Mouse (Mus musculus) kidney, postnatal 4 days (tissue): ENCODE data around the gene Atxn7l2.
"Not testable (repeated sequence)": the region's sequence is repeated elsewhere in the genome, so short reads cannot be mapped to it uniquely, and the experiment has no call there.

Experiments
- DNase-seq, 2 experiments: peaks; one replicate each; pipeline ENCODE4 v3.0.0; 2021; ENCODE audit warnings: mixed read lengths in 2 of 2

Gene Atxn7l2

DNA sequence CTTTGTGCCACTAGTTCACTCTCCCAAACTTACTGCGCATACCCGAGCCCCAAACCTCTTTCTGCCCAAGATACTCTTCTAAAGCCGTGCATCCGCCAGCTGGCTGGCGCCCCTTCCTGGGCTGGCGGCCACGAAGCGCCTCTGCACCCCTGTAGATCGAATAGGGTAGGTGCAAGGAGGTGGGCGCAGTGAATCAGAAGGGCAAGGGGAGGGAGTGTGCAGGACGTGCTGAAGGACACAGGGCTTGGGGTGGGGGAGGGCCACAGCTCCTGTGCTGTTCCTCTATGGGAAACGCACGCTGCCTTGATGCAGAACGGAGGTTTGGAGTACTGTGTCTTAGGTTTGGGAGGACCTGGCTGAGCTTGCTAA is at the start of gene Atxn7l2:
Atxn7l2 (minus strand) TSS at position 164 of the 369 bp plus-strand sequence.
- peak; percentile 63 to 78 for DNase-seq

DNA sequence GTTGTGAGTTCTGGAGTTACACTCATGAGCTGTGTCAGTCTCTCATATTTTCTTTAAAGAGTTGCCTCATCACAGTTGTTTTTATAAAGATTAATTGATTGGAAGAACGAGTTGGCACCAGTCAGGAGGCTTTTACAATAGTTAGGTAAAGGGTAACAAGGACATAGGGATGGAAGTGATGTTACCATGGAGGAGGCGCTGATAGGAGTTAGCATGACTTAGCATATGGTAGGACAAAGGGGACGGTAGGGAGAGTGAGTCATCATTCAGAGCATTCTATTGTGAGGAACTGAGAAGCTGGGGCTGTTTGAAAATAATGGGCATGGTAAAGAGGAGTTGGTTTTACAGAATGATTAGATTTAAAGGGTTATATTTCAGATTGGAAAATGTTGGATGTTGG is 48.6 kb upstream of the Atxn7l2 start:
- DNase-seq: no peak

DNA sequence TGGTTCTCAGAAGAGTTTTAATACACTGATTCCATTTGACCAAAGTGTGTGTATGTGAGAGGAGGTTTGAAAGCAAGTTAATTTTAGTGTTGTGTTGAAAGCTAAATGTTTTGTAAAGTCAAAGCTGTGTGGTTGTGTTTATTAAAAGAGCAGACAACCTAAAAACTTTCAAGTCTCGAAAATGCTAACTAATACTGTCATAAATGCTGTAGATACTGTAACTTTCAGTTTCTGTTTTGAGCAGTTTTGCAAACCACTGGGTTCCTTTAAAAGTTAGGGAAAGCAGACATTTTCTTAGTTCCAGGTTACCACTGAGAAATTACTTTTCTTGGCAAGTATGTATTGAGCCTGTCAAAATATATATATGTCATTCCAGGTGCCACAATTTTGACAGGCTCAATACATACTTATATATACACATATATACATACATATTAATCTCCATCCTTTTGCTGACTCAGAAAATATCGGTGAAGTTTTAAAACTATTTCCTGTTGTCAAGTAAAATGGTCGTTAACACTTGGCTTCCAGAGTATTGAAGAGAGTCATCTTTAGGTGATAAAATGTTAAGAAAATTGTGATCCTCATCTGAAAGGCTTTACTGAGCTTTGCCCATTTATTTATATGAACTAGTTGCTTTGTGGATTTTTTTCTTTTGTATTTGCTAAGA is 47.2 kb upstream of the Atxn7l2 start:
- DNase-seq: no peak

DNA sequence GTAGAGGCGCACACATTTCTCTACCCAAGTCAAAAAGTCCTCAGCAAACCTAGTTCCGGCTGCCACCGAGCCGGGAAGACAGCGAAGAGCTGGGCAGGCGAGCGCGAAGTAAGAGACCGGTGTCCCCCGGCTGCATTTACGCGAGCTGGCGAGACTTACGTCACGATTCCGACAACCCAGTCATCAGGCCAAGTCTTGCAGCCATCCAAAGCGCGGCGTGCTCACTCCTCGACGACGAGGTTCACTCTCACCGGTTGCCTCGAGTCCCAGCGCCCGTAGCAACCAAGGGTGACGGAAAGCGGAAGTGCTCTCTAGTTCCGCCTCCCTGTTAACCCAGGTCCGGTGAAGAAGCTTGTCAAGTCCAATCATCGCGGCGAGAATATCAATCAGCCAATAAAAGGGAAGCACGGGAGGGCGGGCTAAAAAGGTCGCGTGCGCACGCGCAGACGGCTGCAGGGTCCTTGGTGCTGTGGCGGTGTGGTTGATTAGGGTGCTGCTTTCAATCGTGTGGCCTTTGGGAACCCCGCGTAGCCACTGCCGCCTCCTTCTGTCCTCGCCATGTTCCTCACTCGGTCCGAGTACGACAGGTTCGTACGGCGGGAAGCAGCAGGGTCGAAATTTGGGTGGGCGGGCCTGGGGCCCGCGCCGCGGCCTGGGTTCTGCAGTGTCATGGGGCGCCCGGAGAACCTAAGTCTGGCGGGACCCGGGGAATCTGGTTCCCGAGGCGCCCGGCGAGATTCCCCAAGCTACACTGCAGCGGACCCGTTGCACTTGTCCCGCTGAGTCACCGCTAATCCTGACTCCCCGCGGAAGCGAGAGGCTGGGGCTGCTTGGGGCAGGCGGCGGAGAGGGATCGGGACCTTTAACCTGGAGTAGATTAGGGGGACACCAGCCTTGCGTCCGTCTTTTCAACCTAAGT is 46.2 kb upstream of the Atxn7l2 start, which contains the start of gene Psma5:
Psma5 (plus strand) TSS at position 208 of the 919 bp plus-strand sequence.
- DNase-seq: peak; percentile 96 to 97

DNA sequence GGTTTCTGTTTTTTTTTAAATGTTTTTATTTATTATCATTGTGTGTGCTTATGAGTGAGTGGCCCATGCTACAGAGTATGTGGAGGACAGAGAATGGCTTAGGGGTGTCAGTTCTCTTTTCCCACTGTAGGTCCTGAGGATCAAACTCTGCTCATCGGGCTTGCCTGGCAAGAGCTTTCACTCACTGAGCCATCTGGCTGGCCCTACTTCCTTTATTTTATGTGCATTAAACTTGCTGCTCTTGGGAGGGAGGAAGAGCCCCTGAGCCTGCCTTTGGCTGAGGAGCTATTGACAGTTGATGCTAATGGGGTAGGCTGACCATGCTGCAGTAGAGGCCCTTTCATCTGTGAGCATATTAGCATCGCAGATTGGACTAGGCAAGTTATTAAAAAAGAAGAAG is 36.1 kb upstream of the Atxn7l2 start:
- DNase-seq: no peak

DNA sequence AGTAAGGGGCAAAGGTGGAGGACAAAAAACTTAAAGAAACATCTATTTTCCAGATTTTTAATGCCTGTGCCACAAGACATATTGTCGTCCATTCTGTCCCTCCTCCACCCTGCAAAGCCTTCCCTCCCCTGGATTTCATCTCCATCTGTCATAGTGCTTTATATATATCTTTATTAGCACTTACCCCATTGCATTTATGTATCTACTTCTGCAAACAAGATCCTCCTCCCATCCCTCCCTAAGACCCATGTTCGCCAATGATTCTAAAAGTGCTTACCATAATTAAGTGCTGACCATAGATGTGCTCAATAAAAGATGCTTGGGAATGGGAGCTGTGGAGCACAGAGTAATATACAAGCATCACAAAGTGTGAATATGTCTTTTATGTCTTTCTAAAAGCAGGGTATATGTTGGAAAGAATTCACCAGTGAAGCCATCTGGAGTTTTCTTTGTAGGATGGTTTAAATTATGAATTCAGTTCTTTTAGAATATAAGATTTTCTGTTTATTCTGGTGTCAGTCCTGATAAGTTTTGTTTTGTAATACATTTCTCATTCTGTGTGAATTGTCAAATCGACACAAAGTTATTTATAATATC is 30.6 kb upstream of the Atxn7l2 start:
- no peak for DNase-seq

DNA sequence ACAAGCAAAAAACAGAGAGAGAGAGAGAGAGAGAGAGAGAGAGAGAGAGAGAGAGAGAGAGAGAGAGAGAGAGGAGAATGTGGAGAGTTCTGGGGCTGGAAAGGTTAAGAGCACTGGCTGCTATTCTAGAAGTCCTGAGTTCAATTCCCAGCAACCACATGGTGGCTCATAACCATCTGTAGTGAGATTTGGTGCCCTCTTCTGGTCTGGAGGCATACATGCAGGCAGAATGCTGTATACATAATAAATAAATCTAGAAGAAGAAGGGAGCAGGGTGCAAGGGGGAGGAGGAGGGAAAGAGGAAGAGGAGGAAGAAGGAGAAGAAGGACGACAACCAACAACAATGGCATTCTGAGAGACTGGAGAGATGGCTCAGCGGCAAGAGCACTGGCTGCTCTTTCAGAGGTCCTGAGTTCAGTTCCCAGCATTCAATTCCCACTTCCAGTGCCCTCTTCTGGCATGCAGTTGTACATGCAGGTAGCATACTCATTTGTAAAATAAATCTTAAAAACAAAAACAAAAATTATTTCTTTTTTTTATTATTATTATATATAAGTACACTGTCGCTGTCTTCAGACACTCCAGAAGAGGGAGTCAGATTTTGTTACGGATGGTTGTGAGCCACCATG is 26.9 kb upstream of the Atxn7l2 start:
- not testable (repeated sequence) for DNase-seq

DNA sequence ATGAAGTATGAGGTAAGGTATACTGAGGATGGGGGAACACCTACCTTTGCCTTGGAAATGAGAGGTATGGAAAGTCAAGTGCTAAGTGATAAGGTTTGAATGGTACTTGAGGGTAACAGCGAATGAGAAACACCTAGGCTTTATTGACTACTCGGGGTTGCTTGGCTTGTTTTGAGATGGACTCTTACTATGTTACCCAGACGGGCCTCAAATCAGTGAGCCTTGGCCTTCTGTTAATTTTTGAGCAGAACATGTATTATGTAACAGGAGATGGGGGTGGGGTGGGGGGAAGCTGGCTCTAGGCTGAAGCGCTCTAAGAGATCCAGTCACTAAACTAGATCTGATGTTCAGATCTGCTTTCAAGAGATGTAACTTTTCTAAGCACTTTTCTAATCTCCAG is 20.9 kb upstream of the Atxn7l2 start:
- DNase-seq: no peak

DNA sequence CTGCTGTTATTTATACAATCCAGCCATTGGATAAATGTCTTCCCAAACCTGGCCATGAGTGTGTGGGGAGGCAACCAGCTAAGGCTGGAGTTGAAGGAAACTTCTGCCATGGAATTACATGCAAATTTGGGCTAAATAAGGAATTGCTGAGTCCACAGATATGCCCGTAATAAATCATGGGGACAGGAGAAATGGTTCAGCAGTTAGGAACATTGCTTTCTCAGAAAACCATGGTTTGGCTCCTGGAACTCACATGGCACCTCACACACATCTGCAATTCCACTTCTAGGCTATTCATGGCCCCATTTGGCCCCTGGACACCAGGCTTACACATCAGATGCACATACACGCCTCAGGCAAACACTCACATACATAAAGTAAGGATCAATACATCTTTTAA is 16.8 kb upstream of the Atxn7l2 start:
- DNase-seq: no peak

DNA sequence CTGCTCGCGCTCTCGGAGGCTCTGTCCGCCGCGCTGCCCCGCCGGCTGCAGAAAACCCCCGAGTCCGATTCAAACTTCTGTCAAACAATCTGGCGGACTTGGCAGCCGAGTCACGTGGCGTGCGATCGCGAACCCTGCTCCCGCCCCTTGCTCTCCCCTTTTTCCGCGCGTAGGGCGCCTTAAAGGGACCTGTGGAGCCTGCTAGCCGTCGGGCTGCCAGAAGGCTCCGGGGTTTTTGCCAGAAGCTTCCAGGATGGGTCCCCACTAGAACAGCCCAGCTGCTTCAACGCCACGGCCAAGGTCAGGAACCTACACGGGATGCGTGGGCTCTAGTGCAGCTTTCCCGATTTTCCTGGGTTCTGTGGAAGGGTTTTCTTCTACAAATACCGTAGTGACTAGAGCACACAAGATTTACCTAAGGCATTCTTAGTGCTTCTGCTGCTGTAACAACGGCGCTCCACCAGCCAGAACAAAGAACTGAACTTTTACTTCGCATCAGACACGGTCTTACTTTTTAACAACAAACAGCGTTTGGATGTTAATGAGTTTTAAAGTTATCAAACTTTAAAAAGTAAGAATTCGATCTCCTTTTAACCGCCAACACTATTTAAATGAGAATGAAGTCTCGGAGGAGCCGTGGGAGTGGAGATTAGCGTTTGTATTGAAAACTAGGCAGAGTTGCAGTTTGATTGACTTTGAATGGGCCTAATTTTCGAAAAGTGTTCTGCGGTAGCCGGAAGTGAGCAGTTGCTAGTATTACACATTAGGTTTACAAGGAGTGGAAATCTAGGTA is 16.0 kb upstream of the Atxn7l2 start, which contains the start of gene Sypl2:
Sypl2 (minus strand) TSS at position 91 of the 793 bp plus-strand sequence.
- peak; percentile 72 to 82 for DNase-seq

DNA sequence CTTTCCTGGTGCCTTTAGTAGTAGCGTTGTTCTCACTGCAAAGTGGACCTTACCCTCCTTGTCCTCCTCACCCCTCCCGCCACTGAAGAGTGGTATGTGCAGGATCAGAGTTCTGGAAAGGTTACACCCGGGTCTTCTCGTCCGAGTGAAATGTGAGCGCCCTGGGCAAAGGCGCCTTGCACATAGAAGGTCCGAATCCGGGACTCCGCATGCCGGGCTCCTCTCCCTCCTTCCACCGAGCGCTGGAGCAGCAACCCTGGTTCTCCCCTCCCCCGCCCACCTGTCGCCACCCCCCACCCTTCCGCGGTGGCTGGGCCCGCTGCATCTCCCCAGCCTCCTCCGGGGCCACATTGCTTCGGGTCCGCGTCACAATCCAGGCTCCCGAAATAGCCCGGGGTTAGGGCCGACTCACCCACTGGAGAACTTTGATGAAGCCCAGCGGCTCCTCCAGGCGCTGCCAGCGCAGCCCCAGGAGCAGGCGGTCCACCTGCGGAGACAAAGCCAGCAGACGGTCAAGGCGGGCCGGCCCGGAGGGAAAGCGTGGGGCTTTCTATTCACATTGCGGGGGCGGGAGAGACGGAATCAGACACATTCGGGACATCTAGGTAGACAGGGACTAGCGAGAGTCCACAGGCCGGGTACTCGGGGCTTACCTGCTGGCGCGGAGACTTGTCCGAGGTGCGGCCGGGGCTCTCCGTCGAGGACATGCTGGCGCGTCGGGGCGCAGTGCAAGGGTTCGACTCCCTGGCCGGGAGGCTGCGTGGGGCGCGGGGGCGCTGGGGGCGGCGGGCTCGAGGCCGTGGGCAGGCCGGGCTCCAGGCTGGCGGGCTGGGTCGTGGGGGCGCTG is 15.2 kb upstream of the Atxn7l2 start:
- peak; percentile 45 to 67 for DNase-seq

DNA sequence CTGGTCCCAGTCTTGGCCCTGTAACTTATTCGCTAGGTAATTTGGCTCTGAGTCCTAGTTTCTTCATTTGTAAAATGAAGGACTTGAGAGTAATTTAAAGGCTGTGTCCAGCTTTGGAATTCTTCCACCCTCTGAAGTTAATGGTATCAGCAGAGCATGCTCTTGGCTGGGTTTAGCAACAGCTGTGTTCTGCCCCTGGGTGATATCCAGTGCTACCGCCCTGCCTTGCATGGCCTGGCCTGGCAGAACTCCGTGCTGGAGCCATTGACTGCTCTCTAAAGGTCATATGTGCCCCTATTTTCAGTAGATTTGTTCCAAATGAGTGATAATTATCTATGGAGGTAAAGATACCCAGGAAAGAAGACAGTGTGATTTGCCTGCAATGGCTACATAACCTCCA is 9.9 kb upstream of the Atxn7l2 start:
- DNase-seq: no peak

DNA sequence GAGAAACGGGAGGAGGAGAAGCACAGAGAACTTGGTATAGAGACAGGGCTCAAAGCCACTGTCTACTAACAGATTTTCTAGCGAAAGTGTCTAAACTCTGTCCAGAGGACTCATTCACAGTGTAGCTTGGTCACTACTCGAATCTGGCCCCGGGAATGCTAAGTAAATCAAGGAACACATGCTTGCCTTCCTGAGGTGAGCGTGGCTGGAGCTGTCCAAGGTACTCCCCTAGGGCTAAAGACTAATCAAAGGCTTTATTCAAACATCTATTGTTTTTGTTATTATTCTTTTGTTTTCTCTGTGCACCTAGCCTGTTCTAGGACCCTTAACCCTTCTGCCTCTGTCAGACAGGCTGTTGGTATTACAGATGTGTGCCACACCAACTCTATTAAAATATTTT is 4.0 kb upstream of the Atxn7l2 start:
- peak; percentile 63 to 67 for DNase-seq

DNA sequence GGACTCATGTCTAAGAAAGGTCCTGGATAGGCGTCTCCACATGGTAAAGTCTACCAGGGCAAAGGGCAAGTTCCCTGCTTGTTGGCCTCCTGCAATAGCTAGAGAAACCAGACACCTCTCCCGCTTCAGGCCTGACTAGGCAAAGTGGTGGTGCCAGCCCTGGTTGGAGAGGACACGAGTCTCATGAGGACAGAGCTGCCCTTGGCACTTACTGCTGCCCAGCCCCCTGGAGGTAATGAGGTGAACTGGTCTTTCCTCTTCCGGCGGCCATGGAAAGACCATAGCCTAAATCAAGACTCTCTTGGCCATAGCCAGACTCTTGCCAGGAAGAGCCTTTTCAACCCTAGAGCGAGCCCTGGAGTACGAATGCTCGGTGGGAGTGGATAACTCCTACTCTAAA is 1.7 kb upstream of the Atxn7l2 start:
- DNase-seq: peak in 1 of 2 experiments; percentile 43

DNA sequence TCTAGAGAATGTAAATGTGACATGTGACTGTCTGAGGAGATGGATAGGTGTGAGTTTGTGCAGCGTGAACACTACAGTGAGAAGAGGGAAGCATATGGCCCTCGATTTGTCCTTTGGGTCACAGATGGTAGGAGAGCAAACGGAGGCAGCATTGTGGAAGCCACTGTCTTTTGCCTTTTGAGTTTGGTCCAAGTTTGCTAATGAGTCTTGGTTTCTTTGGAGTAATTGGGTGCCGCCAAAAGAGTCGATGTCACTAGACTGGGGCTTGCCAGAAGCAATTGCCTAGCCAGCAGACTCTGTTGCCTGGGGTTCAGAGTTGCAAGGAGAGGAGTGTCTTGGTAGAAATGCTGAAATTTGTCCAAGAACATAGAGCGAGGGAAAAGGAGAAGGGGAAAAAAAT is 1.1 kb upstream of the Atxn7l2 start:
- DNase-seq: no peak

DNA sequence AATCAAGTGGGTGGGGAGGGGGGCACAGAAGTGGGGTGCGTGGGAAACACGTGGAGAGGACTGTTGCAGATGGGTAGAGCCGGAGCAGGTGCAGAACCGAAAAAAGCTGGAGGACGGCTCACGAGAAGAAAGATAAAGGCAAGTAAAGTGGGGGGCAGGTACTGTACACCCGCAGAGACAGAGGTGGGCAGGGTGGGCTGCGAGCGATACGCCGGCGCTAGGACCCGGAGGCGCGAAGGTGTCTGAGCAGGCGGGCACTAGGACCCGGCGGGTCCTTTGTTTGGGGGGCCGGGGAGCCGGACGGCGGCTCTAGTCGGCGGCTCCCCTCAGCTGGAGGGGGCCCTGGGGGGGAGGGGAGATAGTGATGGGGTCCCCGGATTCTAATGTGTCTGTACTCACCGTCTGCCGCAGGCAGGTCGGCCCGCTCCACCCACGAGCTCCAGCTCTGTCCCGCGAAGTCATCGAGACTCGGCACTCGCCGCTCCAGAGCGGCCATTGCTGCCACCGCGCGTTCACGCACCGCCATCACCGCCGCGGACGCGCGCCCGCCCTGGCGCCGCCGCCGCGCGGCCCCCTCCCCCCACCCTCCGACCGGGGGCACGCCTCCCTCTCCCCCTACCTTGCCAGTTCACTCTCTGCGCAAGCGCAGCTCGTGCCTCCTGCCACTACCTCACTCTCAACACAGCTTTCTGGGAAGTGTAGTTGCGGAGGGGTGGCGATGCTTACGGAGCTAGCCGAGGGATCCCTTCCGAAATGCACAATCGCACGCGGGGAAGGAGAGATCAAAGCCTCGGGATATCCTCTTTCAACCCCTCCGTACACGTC is 576 bp downstream of the Atxn7l2 start:
- peak; percentile 93 to 96 for DNase-seq

DNA sequence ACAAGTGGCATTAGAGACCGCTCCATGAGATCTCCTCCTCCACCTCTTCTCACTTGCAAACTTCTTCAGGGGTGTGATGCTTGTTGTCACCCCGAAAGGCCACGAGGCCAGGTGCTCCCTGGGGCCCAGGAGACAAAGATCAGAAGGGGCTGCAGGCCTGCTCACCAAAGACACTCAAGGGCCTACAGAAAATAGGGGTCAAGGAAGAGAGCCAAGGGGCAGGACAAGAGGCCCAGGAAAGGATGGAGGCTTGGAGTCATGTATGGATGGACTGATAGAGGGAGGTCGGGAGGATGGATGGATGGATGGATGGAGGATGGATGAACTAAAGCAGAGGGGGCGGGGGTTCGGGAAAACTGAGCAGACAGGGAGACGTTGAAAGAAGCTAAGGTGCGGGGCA is 1.2 kb downstream of the Atxn7l2 start:
- no peak for DNase-seq

DNA sequence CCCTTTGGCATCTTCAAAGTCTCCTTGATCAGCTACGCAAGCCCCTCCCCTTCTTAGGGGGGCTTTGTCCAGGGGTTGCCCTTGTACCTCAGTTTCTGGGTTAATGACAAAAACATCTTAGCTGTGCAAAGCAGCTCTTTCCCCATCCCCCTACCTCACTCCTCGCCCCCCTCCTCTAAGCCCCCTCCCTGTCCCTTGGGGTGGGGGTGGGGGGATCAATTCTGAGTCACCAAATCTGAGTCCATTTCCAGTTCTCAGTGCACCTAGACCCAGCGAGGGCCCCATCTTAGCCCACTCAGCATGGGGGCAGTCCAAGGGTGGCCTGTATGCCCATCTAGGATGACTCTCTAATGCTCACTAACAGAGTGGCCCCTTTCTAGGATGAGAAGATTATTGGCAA is 1.7 kb downstream of the Atxn7l2 start:
- DNase-seq: no peak

DNA sequence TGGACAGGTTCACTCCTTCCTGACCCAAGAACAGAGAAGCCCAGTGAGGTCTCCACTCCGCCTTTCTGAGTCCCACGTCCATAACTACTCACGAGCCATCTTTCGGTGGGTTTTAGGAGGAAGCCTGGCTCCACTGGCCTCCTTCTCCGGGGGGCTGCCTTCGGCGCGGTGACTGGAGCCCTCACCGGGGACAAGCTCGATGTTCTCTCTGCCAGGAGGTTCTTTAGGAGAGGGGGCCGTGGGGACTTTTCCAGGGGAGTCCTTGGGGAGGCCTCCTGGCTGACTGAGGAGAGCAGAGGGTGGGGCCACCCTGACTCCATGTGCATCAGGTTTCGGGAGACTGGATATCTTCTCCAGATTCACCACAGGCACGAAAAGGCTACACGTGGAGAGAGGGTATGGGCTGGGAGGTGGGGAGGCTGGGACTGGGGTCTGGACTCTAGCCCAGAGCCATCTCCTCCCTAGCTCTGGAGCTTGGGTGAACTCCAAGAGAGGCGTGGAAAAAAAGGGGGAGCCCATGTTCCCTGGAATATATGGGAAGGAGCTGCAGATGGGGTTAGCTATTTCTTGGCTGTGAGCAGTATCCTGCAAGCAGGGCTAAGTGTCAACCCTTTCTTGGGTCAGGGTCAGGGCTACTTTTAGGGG is 3.9 kb downstream of the Atxn7l2 start:
- peak; percentile 59 to 70 for DNase-seq

DNA sequence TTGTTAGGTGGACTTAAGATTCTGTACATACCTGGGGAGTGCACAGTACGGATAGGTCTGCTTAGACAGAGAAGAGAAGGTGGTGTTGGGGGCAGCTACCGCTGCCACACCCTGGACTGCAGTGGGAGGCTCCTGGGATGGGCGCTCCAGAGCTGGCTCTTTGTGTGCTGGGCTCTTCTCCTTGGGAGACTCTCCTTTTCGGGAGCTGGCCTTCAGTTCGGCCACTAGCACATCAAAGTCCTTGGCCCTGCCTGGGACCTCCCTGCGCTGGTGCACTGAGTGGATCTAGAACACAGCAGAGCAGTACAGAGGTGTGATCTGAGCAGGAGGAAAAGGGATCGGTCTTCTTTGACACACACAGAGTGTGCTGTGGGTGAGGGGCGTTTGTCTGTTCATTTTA is 5.1 kb downstream of the Atxn7l2 start:
- peak in 1 of 2 experiments; percentile 0 for DNase-seq
